Mouse (Mus musculus) heart, embryonic 12.5 days (tissue): Measurements from ENCODE around the gene Ralgps2. TPM values are rescaled to one million over a fixed set of nuclear protein-coding genes. Genes with fewer than 3 reads are reported as not detected.

Experiments used
- ATAC-seq: fragments of 200-750 bp; cut with Nextera tagmentation; 2 replicates; pipeline ENCODE4 v1.8.0; 2017; ENCODE audit warnings: moderate TSS enrichment, moderate library complexity; ENCODE audit not compliant: insufficient number of reproducible peaks, low FRiP score
- H3K27ac ChIP-seq: fragments of 300-500 bp; sonication (generic); 2 replicates; pipeline ENCODE4 v1.5.1; 2016; ENCODE audit warnings: mild to moderate bottlenecking, moderate library complexity; ENCODE audit not compliant: poor library complexity, severe bottlenecking
- H3K27me3 ChIP-seq: fragments of 300-500 bp; sonication (generic); replicated peaks from 2 replicates; pipeline ENCODE4 v1.6.1; 2016; ENCODE audit warnings: mild to moderate bottlenecking, moderate library complexity
- H3K36me3 ChIP-seq: fragments of 300-500 bp; sonication (generic); 2 replicates; pipeline ENCODE4 v1.6.1; 2016; ENCODE audit warnings: mild to moderate bottlenecking, moderate library complexity
- H3K4me1 ChIP-seq: fragments of 300-500 bp; sonication (generic); replicated peaks from 2 replicates; pipeline ENCODE4 v1.6.1; 2016; ENCODE audit warnings: mild to moderate bottlenecking
- H3K4me2 ChIP-seq: fragments of 300-500 bp; sonication (generic); 2 replicates; pipeline ENCODE4 v1.6.1; 2016; ENCODE audit warnings: mild to moderate bottlenecking, moderate library complexity
- H3K4me3 ChIP-seq: fragments of 300-500 bp; sonication (generic); 2 replicates; pipeline ENCODE4 v1.5.1; 2016; ENCODE audit warnings: mild to moderate bottlenecking
- H3K9ac ChIP-seq: fragments of 300-500 bp; sonication (generic); 2 replicates; pipeline ENCODE4 v1.6.1; 2016; ENCODE audit warnings: mild to moderate bottlenecking, moderate library complexity
- H3K9me3 ChIP-seq: fragments of 300-500 bp; sonication (generic); replicated peaks from 2 replicates; pipeline ENCODE4 v1.6.1; 2016; ENCODE audit warnings: mild to moderate bottlenecking, moderate library complexity
- WGBS: fragments of 180-500 bp; shearing (Covaris S2); methylation state at CpG from one replicate; pipeline ENCODE4 v1.1.7; 2016; 5-methylcytosine and 5-hydroxymethylcytosine counted together
- polyA plus RNA-seq: library from polyadenylated mRNA; unstranded; fragments of >200 nt; fragmentation: Nextera tagmentation; extraction: Ambion mirVana; gene quantifications from 2 replicates; pipeline ENCODE4 v1.2.1, GENCODE M21; 2016

Ralgps2 gene
- polyA plus RNA-seq, result 53.6 and 59.2 TPM in 2 replicates

DNA sequence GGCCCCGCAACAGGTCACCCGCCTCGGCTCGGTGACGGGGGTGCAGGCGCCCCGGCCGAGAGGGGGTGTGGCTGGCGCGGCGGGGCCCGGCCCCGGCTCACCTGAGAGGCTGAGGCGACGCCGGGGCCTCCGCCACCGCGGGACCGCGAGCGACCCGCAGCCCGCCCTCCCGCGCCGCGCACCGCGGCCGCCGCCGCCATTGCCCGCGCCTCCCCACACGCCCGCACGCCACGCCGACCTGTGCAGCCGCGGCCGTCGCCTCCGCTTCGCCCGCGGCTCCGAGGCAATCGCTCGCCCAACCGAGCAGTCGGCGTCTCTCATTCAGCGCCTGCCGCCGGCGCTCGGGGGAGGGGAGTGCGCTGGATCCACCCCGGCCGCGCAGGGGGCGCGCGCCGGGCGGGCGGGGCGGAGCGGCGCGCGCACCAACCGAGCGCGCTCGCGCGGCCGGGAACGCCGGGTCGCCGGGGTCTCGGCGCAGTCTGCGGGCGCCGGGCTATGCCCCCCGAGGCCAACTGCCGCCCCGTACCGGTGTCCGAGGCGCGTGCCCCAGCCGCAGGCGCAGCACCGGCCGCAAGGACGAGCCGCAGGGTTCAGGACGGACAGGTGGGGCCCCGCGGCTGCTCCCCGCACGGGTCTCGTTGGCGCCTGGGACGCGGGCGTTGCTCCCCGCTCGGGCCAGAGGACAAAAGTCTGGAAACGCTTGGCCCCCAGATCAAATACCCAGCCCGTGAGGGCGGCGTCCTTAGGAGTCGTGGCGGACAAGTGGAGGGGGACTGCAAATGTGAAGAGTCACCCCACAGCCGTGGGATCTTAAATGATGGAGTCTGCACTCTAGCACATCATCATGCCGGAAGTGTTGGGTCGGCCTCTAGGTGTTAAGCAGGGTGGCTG, at the start of gene Ralgps2:
Gene Ralgps2, minus strand, starts transcription at position 376 of the 891 bp plus-strand sequence.
- Histone ChIP-seq H3K4me1 (peaks cover 12% of the 10 kb centered on the region), H3K27me3 (no peaks in the 10 kb centered on the region), H3K9ac (peak within 1 kb of the TSS; percentile 87), H3K4me2 (peak within 1 kb of the TSS; percentile 79), H3K27ac (peak within 1 kb of the TSS; percentile 85), H3K36me3 (no peaks in the 10 kb centered on the region), H3K4me3 (peak within 1 kb of the TSS; percentile 90), H3K9me3 (no peaks in the 10 kb centered on the region)
- ATAC-seq, result peak; percentile 87
- WGBS, result under 1% methylated on average over 120 of the region's 124 CpGs

DNA sequence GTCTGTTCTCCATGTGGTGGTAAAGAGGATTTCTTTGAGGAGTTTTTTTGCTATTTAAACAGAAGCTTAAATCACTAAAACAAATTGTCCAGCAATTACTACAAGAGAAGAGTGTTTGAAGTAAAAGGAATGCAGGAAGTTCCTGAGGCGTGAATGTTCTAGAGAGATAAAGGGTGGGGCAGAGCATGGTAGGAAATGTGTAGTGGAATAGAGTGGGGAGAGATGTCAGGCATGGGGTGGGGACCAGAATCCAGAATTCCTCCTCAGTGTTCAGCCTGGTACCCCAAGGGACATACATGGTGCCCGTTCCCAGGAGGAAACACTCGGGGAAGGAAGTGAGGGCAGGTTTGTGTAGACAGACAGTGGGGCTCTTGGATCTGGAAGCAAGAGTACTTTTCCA, 48.1 kb upstream of the Ralgps2 start:
- H3K4me1 ChIP-seq, result peaks cover 24% of the 10 kb centered on the region
- ATAC-seq, result peak; percentile 49; the same call in 1 of the 2 replicates
- H3K4me2 ChIP-seq, result no peak overlapping the region
- no peak overlapping the region for H3K4me3 ChIP-seq
- H3K9me3 ChIP-seq, result no peaks in the 10 kb centered on the region
- no peaks in the 10 kb centered on the region for H3K27me3 ChIP-seq
- H3K9ac ChIP-seq, result no peak overlapping the region
- H3K27ac ChIP-seq, result peak overlapping the region; percentile 49; the same call in 1 of the 2 replicates
- 55% methylated on average over 3 of the region's 3 CpGs for WGBS
- no peaks in the 10 kb centered on the region for H3K36me3 ChIP-seq

DNA sequence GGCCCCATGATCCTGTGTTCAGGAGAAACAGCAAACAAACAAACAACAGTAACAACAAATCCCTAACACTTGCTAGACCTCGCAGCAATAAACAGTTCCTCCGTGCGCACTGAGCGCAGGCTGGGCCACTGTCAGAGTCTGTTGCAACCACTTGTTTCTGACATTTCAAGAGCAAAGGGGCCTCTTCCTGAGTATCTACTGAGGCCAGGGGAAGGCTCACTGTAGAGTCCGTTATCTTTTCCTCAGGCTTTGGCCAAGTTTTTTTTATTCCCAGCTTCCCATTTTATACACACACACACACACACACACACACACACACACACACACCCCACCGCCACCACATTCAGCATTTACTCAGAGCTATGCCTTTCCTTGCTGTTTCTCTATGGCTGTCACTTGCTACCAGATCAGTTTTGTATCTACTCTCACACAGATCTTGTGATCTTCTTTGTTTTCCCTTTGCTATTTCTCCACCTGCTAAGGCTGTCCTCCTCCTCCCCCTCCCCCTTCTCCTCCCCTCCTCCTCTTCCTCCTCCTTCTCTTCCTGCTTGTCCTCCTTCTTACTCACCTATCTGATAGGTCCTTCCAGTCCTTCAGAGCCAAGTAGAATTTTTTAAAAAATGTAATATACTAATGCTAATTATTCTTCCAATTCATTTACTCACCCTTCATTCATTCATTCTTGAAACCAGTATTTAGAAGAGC, 47.4 kb upstream of the Ralgps2 start:
- Histone ChIP-seq H3K4me2 (peak overlapping the region; percentile 31), H3K27me3 (no peaks in the 10 kb centered on the region), H3K4me1 (peaks cover 28% of the 10 kb centered on the region), H3K27ac (peak overlapping the region; percentile 72), H3K4me3 (no peak overlapping the region), H3K9ac (no peak overlapping the region), H3K9me3 (no peaks in the 10 kb centered on the region), H3K36me3 (no peaks in the 10 kb centered on the region)
- peak; percentile 61 for ATAC-seq
- WGBS, result 37% methylated on average over 6 of the region's 6 CpGs

GRCm38 (mm10) chr1:156985657-156986640, 46.5 kb upstream of the Ralgps2 start:
- Histone ChIP-seq H3K4me1 (peaks cover 29% of the 10 kb centered on the region), H3K9me3 (no peaks in the 10 kb centered on the region), H3K9ac (no peak overlapping the region), H3K27ac (peak overlapping the region; percentile 72), H3K27me3 (no peaks in the 10 kb centered on the region), H3K4me3 (no peak overlapping the region), H3K4me2 (no peak overlapping the region), H3K36me3 (no peaks in the 10 kb centered on the region)
- 28% methylated on average over 6 of the region's 6 CpGs for WGBS
- ATAC-seq, result peak; percentile 80

DNA sequence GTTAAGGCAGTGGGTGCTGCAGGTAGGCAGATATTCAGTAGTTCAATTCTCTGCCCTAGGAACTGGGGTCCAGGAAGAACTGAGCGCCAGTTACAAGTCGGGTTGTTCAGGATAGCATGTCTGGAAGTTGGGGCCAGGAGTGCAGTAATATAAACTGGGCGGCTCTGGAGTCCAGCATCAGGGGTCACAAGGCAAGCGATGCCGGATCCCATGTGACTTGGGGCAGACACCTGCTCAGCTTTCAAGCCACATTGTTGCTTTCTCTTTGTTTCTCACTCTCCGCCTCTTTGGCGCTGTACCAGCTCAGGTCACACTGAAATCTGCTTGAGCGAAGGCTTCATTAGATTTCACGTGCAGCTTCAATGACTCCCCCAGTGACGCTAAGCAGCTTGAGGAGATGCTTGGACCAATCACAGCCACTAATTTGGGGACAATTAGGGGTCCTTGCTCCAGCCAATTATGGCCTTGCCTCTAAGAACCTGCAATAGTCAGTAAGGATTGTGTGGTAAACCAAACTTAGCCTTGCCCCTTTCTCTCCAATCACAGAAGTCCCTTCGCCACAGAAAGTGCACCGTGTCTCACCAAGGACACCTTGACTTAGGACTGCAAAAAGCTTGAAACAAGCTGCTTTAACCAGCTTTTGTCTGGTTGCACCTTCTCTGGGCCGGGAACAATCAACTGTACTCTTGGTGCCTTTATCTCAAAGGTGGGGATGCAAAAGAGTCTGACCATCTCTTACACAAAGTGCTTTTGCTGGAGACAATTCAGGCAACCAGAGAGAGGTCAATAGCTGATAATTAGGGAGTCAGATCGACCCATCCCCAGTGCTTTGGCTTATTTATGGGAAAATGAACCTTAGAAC, 43.8 kb upstream of the Ralgps2 start:
- no peaks in the 10 kb centered on the region for H3K27me3 ChIP-seq
- peaks cover 29% of the 10 kb centered on the region for H3K4me1 ChIP-seq
- no peak for ATAC-seq
- no peak overlapping the region for H3K27ac ChIP-seq
- H3K4me3 ChIP-seq, result no peak overlapping the region
- no peaks in the 10 kb centered on the region for H3K9me3 ChIP-seq
- 82% methylated on average over 14 of the region's 14 CpGs for WGBS
- no peak overlapping the region for H3K9ac ChIP-seq
- H3K4me2 ChIP-seq, result no peak overlapping the region
- no peaks in the 10 kb centered on the region for H3K36me3 ChIP-seq

DNA sequence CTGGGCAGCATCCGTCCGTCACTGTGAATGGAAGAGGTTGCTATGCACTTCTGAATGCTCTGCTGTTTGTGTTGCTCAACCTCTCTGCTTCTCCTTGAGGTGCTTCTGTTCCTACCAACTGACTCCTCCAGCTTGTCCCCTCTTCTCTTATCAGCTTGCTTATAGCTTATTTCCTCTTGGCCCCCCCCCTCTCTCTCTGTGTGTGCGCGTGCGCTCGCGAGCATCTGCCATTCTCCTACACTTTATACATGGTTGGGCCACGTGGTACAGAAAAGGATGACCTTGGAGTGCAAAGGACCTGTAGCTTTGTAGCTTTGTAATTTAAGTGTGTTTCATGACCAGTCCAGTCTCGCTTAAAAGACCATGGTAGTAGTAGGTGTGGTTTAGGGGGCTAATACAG, 42.5 kb upstream of the Ralgps2 start:
- Histone ChIP-seq H3K27me3 (no peaks in the 10 kb centered on the region), H3K4me3 (no peak overlapping the region), H3K9ac (no peak overlapping the region), H3K36me3 (no peaks in the 10 kb centered on the region), H3K9me3 (no peaks in the 10 kb centered on the region), H3K4me2 (no peak overlapping the region), H3K27ac (no peak overlapping the region), H3K4me1 (peaks cover 22% of the 10 kb centered on the region)
- ATAC-seq, result no peak
- WGBS, result 67% methylated on average over 9 of the region's 9 CpGs

DNA sequence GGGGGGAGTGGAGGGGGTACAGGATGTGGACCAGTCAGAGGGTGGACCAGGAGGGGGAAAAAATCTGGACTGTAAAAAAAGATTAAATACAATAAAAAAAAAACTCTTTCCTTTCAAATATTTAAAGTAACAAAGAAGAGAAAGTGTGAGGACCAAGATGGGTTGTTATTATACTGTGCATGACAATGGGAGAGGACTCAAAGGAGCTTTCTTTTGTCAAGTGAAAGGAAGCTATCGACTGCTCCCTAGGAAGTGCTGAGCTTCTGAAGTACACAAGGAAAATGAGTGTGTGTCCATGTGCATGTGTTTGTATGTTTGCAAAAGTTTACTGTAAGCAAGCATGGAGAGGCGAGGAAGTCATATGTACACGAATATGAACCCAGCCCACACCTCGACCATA, 40.3 kb upstream of the Ralgps2 start:
- H3K36me3 ChIP-seq, result no peaks in the 10 kb centered on the region
- no peaks in the 10 kb centered on the region for H3K27me3 ChIP-seq
- H3K9ac ChIP-seq, result no peak overlapping the region
- 79% methylated on average over 4 of the region's 4 CpGs for WGBS
- no peak overlapping the region for H3K27ac ChIP-seq
- H3K4me3 ChIP-seq, result no peak overlapping the region
- H3K9me3 ChIP-seq, result no peaks in the 10 kb centered on the region
- peaks cover 6% of the 10 kb centered on the region; the same call in 1 of the 2 replicates for H3K4me1 ChIP-seq
- no peak for ATAC-seq
- H3K4me2 ChIP-seq, result no peak overlapping the region

DNA sequence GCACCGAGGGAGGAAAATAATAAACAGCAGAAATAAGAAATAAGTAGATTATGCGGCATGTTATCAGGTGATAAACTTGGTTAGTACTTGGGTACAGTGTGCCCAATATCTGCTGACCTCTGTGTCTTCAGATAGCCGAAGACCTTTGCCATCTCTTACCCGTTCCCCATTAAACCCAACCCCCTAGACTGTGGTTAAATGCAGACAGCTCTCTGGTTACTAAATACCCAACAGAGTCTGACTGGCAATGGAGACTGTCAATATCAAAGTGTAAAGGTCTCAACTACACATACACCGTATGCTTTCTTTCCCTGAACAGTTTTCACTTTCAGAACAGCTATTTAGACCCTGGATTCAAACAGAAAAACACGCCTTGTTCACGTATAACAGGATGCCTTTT, 39.2 kb upstream of the Ralgps2 start:
- H3K4me1 ChIP-seq, result peaks cover 6% of the 10 kb centered on the region; the same call in 1 of the 2 replicates
- no peak overlapping the region for H3K4me2 ChIP-seq
- H3K27me3 ChIP-seq, result no peaks in the 10 kb centered on the region
- ATAC-seq, result no peak
- no peak overlapping the region for H3K9ac ChIP-seq
- H3K36me3 ChIP-seq, result no peaks in the 10 kb centered on the region
- WGBS, result 85% methylated on average over 7 of the region's 7 CpGs
- H3K4me3 ChIP-seq, result no peak overlapping the region
- no peaks in the 10 kb centered on the region for H3K9me3 ChIP-seq
- H3K27ac ChIP-seq, result no peak overlapping the region

DNA sequence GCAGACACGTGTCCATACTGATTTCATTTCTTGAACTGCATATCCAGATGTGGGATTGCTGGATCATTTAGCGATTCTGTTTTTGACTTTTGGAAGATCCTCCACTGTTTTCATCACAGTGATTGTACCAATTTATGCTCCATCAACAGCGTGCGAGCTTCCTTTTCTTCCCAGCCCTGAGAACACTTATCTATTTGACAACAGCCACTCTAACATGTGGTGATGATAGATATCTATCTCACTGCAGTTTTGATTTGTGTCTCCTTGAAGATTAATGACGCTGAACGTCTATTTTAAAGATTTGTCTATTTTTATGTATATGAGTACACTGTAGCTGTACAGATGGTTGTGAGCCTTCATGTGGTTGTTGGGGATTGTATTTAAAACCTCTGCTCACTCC, 34.4 kb upstream of the Ralgps2 start:
- Histone ChIP-seq H3K4me1 (no peaks in the 10 kb centered on the region), H3K27ac (no peak overlapping the region), H3K4me3 (no peak overlapping the region), H3K36me3 (no peaks in the 10 kb centered on the region), H3K27me3 (no peaks in the 10 kb centered on the region), H3K9ac (no peak overlapping the region), H3K9me3 (0 out of 2 replicates have a peak, but pooled peaks cover 4% of the 10 kb centered on the region), H3K4me2 (no peak overlapping the region)
- 79% methylated on average over 6 of the region's 6 CpGs for WGBS
- ATAC-seq, result no peak

GRCm38 (mm10) chr1:156972391-156972790, 33.0 kb upstream of the Ralgps2 start:
- H3K4me2 ChIP-seq, result no peak overlapping the region
- no peaks in the 10 kb centered on the region for H3K27me3 ChIP-seq
- ATAC-seq, result no peak
- H3K9ac ChIP-seq, result no peak overlapping the region
- H3K4me1 ChIP-seq, result no peaks in the 10 kb centered on the region
- no peaks in the 10 kb centered on the region for H3K36me3 ChIP-seq
- WGBS, result 90% methylated on average over 4 of the region's 4 CpGs
- no peak overlapping the region for H3K4me3 ChIP-seq
- H3K27ac ChIP-seq, result no peak overlapping the region
- 0 out of 2 replicates have a peak, but pooled peaks cover 4% of the 10 kb centered on the region for H3K9me3 ChIP-seq
